Mouse (Mus musculus) hindbrain, embryonic 16.5 days (tissue): ENCODE measurements at regions not wholly inside any gene's neighbourhood (a gene's known extent, or its start where the extent isn't known, plus 50 kb on each side); places are given as distances from the start of the nearest gene placed in this dataset.
"Not testable (repeated sequence)": the region's sequence is repeated elsewhere in the genome, so short reads cannot be mapped to it uniquely, and the experiment has no call there.

Experiments used
- ATAC-seq: fragments of 200-750 bp; cut with Nextera tagmentation; 2 replicates; pipeline ENCODE4 v1.8.0; 2017; ENCODE audit warnings: moderate TSS enrichment, moderate library complexity
- H3K27ac ChIP-seq: fragments of 300-500 bp; sonication (generic); 2 replicates; pipeline ENCODE4 v1.5.1; 2014; ENCODE audit warnings: low read depth, mild to moderate bottlenecking, control low read depth, low read length, moderate library complexity
- H3K27me3 ChIP-seq: fragments of 300-500 bp; sonication (generic); replicated peaks from 2 replicates; pipeline ENCODE4 v1.6.1; 2014; ENCODE audit warnings: low read length; ENCODE audit not compliant: control insufficient read depth, insufficient read depth
- H3K36me3 ChIP-seq: fragments of 300-500 bp; sonication (generic); 2 replicates; pipeline ENCODE4 v1.6.1; 2014; ENCODE audit warnings: mild to moderate bottlenecking, low read length, moderate library complexity, mixed read lengths; ENCODE audit not compliant: control insufficient read depth, insufficient read depth
- H3K4me1 ChIP-seq: fragments of 300-500 bp; sonication (generic); 2 replicates; pipeline ENCODE4 v1.6.1; 2014; ENCODE audit warnings: low read depth, low read length; ENCODE audit not compliant: control insufficient read depth, insufficient read depth
- H3K4me2 ChIP-seq: fragments of 300-500 bp; sonication (generic); 2 replicates; pipeline ENCODE4 v1.6.1; 2014; ENCODE audit warnings: mild to moderate bottlenecking, low read length, control low read depth, moderate library complexity
- H3K4me3 ChIP-seq: fragments of 300-500 bp; sonication (generic); 2 replicates; pipeline ENCODE4 v1.5.1; 2014; ENCODE audit warnings: mild to moderate bottlenecking, low read length, control low read depth, moderate library complexity
- H3K9ac ChIP-seq: fragments of 300-500 bp; sonication (generic); 2 replicates; pipeline ENCODE4 v1.6.1; 2014; ENCODE audit warnings: low read depth, mild to moderate bottlenecking, control low read depth, low read length, moderate library complexity
- H3K9me3 ChIP-seq: fragments of 300-500 bp; sonication (generic); 2 replicates; pipeline ENCODE4 v1.6.1; 2014; ENCODE audit warnings: mild to moderate bottlenecking, low read length, moderate library complexity; ENCODE audit not compliant: control insufficient read depth
- WGBS: fragments of 180-500 bp; shearing (Covaris S2); extraction: QIAGEN DNeasy Blood & Tissue Kit; methylation state at CpG from one replicate; pipeline ENCODE4 v1.1.7; 2014; 5-methylcytosine and 5-hydroxymethylcytosine counted together

DNA sequence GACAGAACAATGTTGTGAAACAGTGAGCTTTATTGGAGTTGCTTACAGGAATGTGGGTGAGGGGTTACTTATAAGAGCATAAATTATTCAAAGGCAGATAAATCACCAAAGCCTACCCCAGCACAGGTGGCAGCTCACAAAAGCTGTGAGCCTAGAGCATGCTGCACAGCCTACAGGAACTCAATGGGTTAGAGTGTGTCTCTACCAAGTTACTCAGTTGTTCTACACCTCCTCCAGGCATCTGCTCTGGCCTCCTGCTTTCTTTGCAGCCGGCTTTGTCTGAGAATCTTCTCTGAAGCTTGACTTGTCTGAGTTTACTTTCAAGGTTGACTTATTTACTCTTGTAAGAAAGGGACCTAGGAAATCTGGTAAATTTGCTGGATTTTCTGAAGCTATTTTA, 336.5 kb downstream of the Fscb start:
- Histone ChIP-seq H3K36me3 (no peaks in the 10 kb centered on the region), H3K27ac (no peak overlapping the region), H3K4me3 (no peak overlapping the region), H3K27me3 (no peaks in the 10 kb centered on the region), H3K4me1 (no peaks in the 10 kb centered on the region), H3K4me2 (no peak overlapping the region), H3K9ac (no peak overlapping the region), H3K9me3 (no peaks in the 10 kb centered on the region)
- WGBS = 93% methylated on average over 1 of the region's 1 CpGs
- no peak for ATAC-seq

GRCm38 (mm10) chr12:64116438-64116837, 358.1 kb downstream of the Fscb start:
- no peak overlapping the region for H3K9ac ChIP-seq
- H3K27me3 ChIP-seq = no peaks in the 10 kb centered on the region
- H3K27ac ChIP-seq = no peak overlapping the region
- WGBS = 74% methylated on average over 4 of the region's 4 CpGs
- H3K9me3 ChIP-seq = no peaks in the 10 kb centered on the region
- no peak overlapping the region for H3K4me2 ChIP-seq
- H3K36me3 ChIP-seq = no peaks in the 10 kb centered on the region
- no peaks in the 10 kb centered on the region for H3K4me1 ChIP-seq
- no peak overlapping the region for H3K4me3 ChIP-seq
- ATAC-seq = 0 out of 2 replicates have a peak, but pooled peaks have one; percentile 34

DNA sequence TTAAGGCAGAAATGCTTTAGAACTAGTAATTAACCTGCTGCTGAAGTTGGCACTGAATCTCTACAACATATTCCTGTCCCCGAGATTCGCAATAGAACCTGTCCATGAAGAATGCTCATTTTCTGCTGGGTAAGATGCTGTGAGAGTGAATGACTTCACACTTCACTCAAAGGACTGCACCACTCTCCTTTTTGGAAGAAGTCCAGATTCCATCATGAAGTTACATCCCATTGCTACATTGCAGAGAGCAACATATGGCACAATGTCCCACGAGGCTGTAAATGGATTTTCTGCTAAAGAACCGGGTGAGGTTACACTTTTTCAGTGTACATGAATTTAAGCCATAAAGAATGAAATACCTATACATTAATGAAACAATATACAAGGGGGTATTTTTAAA, 360.0 kb downstream of the Fscb start:
- Histone ChIP-seq H3K9ac (no peak overlapping the region), H3K36me3 (no peaks in the 10 kb centered on the region), H3K4me3 (no peak overlapping the region), H3K27ac (no peak overlapping the region), H3K4me1 (no peaks in the 10 kb centered on the region), H3K4me2 (no peak overlapping the region), H3K9me3 (no peaks in the 10 kb centered on the region), H3K27me3 (no peaks in the 10 kb centered on the region)
- peak; percentile 75 for ATAC-seq
- 62% methylated on average over 4 of the region's 4 CpGs for WGBS

DNA sequence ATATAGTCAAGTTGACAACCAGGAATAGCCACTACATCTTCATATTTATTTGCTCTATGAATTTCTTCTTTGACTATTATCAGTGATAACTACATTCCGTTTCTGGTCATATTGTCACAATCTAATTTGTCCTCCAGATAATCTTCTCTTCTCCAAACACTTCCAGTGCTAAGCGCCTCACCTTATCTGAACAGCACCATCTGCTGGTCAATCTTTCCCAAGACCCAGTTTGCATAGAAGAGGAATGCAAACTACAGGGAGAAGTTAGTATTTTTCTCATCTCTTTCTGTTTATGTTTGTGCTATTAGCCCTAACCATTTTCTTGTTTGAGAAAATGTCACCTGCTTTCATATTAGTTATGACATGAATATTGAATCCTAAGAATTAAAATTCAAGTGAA, 370.3 kb downstream of the Fscb start:
- H3K9ac ChIP-seq = no peak overlapping the region
- H3K9me3 ChIP-seq = no peaks in the 10 kb centered on the region
- H3K27me3 ChIP-seq = no peaks in the 10 kb centered on the region
- 30% methylated on average over 2 of the region's 2 CpGs for WGBS
- H3K27ac ChIP-seq = no peak overlapping the region
- H3K36me3 ChIP-seq = no peaks in the 10 kb centered on the region
- ATAC-seq = no peak
- H3K4me2 ChIP-seq = no peak overlapping the region
- H3K4me3 ChIP-seq = no peak overlapping the region
- H3K4me1 ChIP-seq = no peaks in the 10 kb centered on the region

DNA sequence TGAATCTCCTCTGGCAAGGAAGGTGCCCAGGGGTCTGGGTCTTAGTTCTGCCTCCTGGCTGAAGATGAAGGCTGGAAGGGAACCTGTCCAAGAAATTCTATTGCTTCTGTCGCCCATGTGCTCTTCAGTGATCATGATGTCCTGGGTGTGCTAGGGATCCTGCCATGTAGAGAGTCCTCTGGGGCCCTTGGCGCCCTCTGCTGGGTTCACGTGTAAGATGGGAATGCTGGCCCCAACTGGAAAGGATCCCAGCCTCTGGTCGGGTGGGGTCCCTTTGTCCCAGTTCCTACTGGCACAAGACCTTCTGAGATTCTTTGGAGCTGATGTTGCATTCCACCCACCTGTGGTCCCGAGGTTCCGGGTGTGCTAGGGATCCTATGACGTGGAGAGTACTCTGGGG, 397.7 kb downstream of the Fscb start:
- ATAC-seq = no peak
- WGBS = 68% methylated on average over 7 of the region's 7 CpGs
- Histone ChIP-seq H3K27me3 (no peaks in the 10 kb centered on the region), H3K4me3 (no peak overlapping the region), H3K4me1 (no peaks in the 10 kb centered on the region), H3K4me2 (no peak overlapping the region), H3K36me3 (no peaks in the 10 kb centered on the region), H3K9ac (no peak overlapping the region), H3K9me3 (no peaks in the 10 kb centered on the region), H3K27ac (no peak overlapping the region)

DNA sequence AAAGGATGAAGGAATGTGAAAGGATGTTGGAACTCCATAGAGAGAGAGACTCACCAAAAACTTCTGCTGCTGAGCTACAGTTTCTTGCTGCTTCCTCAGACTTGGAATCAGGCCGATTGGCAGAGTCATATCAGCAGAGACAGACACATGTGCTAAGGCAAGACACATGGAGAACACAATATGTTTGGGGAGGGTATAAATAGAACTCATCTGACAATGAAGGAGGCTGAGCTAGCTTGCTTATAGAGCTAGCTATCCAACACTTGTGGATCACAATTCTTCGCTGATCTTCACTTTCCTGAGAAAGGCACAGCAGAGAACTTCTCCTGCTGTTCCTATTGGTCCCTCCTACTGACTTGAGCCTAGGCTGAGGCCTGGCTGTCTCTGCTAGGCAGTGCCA, 429.0 kb downstream of the Fscb start:
- Histone ChIP-seq H3K9me3 (no peaks in the 10 kb centered on the region), H3K36me3 (no peaks in the 10 kb centered on the region), H3K4me3 (no peak overlapping the region), H3K9ac (no peak overlapping the region), H3K4me2 (no peak overlapping the region), H3K27me3 (no peaks in the 10 kb centered on the region), H3K27ac (no peak overlapping the region), H3K4me1 (no peaks in the 10 kb centered on the region)
- WGBS = 83% methylated on average over 2 of the region's 2 CpGs
- no peak for ATAC-seq

DNA sequence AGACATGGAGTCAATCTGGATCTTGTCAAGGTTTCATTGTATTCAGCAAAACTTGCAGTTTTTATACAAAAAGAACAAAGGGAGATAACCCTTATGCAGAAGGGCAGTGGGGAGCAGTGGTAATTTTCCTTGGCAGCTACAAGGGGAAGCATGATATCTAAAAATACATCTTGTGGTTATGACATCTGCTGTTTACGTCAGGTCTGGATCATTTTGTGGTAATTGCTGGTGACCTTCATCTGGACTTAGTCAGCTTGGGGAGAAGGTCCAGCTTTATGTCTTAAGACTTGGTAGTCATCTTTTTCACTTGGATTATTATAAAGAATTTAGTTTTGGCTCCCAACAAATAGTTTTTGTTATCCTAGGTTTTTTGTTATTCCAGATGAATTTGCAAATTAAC, 465.9 kb downstream of the Fscb start:
- H3K36me3 ChIP-seq, H3K9ac ChIP-seq, H3K27me3 ChIP-seq, H3K27ac ChIP-seq, H3K9me3 ChIP-seq, H3K4me1 ChIP-seq, H3K4me3 ChIP-seq, H3K4me2 ChIP-seq, ATAC-seq: not testable (repeated sequence)
- WGBS = 87% methylated on average over 1 of the region's 1 CpGs
